Mouse (Mus musculus): Measurements from ENCODE around the gene Ifngr2. TPM values are rescaled to one million over a fixed set of nuclear protein-coding genes. Genes with fewer than 3 reads are reported as not detected.

The Ifngr2 gene
- 65.3 and 68.4 TPM in 2 replicates for polyA plus RNA-seq (2014; fragmentation: Nextera tagmentation; extraction: Ambion mirVana)

DNA sequence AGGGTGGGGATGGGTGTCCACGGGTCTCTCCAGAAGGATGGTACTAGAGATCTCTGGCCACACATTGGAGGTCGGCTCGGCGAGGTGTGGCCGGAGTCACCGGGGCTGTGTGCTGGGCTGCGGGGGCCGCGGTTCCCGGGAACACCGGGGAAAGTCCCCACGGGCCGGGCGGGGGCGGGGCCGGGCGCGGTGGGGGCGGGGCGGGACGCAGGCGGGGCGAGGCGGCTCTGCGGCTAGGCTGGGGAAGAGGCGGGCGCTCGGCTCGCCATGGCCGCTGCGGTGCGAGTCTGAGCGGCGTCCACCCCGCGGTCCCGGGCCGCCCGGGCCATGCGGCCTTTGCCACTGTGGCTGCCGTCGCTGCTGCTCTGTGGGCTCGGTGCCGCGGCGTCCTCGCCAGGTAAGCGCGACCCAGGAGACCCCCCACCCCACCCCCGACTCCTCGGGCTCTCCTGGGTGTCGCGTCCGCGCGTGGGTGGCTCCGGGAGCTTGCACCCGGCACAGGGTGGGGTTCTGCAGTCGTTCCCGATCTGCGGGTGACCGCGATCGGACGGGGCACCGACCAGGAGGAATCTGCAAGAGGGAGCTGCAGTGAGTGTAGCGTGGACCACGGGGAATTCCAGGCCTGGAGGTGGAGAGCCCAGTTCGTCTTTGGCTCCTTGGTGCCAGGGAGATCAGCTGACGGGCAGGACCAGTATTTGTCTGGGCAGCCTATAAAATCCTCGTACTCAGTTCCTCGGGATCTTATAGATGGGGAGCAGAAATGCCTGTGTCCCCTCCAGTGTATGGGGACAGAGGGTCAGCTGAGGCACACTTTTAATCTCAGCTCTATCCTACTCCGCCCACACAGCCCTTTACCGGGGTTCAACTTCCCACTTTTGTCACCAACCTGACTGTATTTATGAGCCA is at the start of gene Ifngr2:
Ifngr2 (plus strand) TSS at position 237 of the 906 bp plus-strand sequence.
- DNase-seq (ENCODE audit: low spot score) (peak; percentile 86), ATAC-seq (replicated peaks; ENCODE audit: low FRiP score, low TSS enrichment, low read depth) (peak; percentile 79)
- H3K9ac ChIP-seq (ENCODE audit: low read length), result peak within 1 kb of the TSS; percentile 93
- H3K4me1 ChIP-seq (replicated peaks; ENCODE audit: control insufficient read depth, insufficient read depth, low read length), result peaks cover 22% of the 10 kb centered on the region
- under 1% methylated on average over 62 of the region's 74 CpGs for WGBS
- no peaks in the 10 kb centered on the region for H3K9me3 ChIP-seq (ENCODE audit: control insufficient read depth, low read length)
- peak within 1 kb of the TSS; percentile 82 for H3K4me2 ChIP-seq (ENCODE audit: low read length)
- no peaks in the 10 kb centered on the region for H3K27me3 ChIP-seq (replicated peaks; ENCODE audit: control insufficient read depth, insufficient read depth, low read length)
- peak within 1 kb of the TSS; percentile 38; the same call in 1 of the 2 replicates for H3K27ac ChIP-seq (ENCODE audit: low read depth)
- H3K4me3 ChIP-seq (ENCODE audit: low read depth, low read length), result peak within 1 kb of the TSS; percentile 95
- no peaks in the 10 kb centered on the region for H3K36me3 ChIP-seq (ENCODE audit: control insufficient read depth, insufficient read depth, low read length)

DNA sequence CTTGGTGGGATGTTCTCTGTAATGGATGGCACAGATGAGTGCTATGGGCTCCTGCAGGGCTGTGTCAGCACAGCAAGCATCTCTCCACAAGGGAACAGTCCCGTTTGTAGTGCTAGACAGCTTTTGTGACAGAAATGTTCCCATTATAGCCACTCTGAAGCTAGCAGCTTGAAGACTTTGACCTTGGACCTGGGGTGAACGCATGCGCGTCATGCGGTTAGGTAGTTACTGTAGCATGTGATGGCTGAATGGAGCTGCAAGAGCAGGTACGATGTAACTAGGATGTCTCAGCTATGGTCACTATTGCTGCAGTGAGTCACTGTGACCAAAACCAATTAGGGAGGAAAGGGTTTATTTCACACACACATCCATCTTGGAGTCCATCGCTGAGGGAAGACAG is 48.8 kb upstream of the Ifngr2 start:
- H3K27ac ChIP-seq (ENCODE audit: low read depth), result no peak overlapping the region
- H3K4me2 ChIP-seq (ENCODE audit: low read length), result no peak overlapping the region
- H3K4me3 ChIP-seq (ENCODE audit: low read depth, low read length), result no peak overlapping the region
- ATAC-seq (replicated peaks; ENCODE audit: low FRiP score, low TSS enrichment, low read depth) (no peak), DNase-seq (ENCODE audit: low spot score) (no peak)
- H3K27me3 ChIP-seq (replicated peaks; ENCODE audit: control insufficient read depth, insufficient read depth, low read length), result no peaks in the 10 kb centered on the region
- H3K9me3 ChIP-seq (ENCODE audit: control insufficient read depth, low read length), result no peaks in the 10 kb centered on the region
- peaks cover 88% of the 10 kb centered on the region for H3K36me3 ChIP-seq (ENCODE audit: control insufficient read depth, insufficient read depth, low read length)
- no peak overlapping the region for H3K9ac ChIP-seq (ENCODE audit: low read length)
- no peaks in the 10 kb centered on the region for H3K4me1 ChIP-seq (replicated peaks; ENCODE audit: control insufficient read depth, insufficient read depth, low read length)
- WGBS, result 94% methylated on average over 7 of the region's 7 CpGs

DNA sequence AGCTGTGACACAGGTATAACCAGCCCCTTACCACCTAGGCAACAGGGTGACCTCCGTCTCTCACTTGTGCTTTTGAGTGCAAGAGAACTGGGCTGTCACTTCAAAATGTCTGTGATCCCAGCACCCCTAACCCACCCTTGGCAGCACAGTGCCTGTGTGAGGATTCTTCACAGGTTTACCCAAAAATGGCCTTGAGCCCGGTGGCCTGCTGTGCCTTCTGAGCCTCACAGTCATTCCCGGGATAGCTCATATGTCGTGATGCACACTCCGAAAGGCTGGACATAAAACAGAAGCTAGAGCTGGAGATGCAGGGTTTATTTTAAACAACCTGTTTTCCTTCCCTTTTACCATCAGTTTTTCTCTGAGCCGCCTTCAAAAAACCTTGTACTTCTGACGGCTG is 42.2 kb upstream of the Ifngr2 start:
- Histone ChIP-seq H3K36me3 (ENCODE audit: control insufficient read depth, insufficient read depth, low read length) (peaks cover 71% of the 10 kb centered on the region), H3K27me3 (replicated peaks; ENCODE audit: control insufficient read depth, insufficient read depth, low read length) (no peaks in the 10 kb centered on the region), H3K4me1 (replicated peaks; ENCODE audit: control insufficient read depth, insufficient read depth, low read length) (no peaks in the 10 kb centered on the region), H3K4me3 (ENCODE audit: low read depth, low read length) (no peak overlapping the region), H3K4me2 (ENCODE audit: low read length) (no peak overlapping the region), H3K9me3 (ENCODE audit: control insufficient read depth, low read length) (no peaks in the 10 kb centered on the region), H3K9ac (ENCODE audit: low read length) (no peak overlapping the region), H3K27ac (ENCODE audit: low read depth) (no peak overlapping the region)
- WGBS, result 82% methylated on average over 7 of the region's 7 CpGs
- ATAC-seq (replicated peaks; ENCODE audit: low FRiP score, low TSS enrichment, low read depth) (no peak), DNase-seq (ENCODE audit: low spot score) (no peak)

DNA sequence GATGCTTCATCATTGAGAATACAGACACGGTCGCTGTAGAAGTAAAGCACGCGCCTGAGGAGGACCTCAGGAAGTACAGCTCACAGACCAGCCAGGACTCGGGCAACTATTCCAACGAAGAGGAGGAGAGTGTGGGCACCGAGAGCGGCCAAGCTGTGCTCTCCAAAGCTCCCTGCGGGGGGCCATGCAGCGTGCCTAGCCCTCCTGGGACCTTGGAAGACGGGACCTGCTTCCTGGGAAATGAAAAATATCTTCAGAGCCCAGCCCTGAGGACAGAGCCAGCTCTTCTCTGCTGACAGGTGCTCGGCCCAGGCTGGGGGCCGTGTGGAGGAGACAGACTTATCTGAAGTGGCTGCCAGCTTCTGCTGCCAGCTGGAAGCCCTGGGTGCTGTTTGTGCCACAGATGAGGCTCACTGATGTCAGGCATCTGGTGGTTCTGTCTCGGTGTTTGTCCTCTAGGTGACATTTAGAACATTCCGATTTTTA is 41.7 kb upstream of the Ifngr2 start:
- no peak overlapping the region for H3K9ac ChIP-seq (ENCODE audit: low read length)
- ATAC-seq (replicated peaks; ENCODE audit: low FRiP score, low TSS enrichment, low read depth) (no peak), DNase-seq (ENCODE audit: low spot score) (no peak)
- H3K4me3 ChIP-seq (ENCODE audit: low read depth, low read length), result no peak overlapping the region
- H3K36me3 ChIP-seq (ENCODE audit: control insufficient read depth, insufficient read depth, low read length), result peaks cover 69% of the 10 kb centered on the region
- WGBS, result 89% methylated on average over 15 of the region's 15 CpGs
- no peaks in the 10 kb centered on the region for H3K4me1 ChIP-seq (replicated peaks; ENCODE audit: control insufficient read depth, insufficient read depth, low read length)
- H3K27me3 ChIP-seq (replicated peaks; ENCODE audit: control insufficient read depth, insufficient read depth, low read length), result no peaks in the 10 kb centered on the region
- no peak overlapping the region for H3K27ac ChIP-seq (ENCODE audit: low read depth)
- no peaks in the 10 kb centered on the region for H3K9me3 ChIP-seq (ENCODE audit: control insufficient read depth, low read length)
- H3K4me2 ChIP-seq (ENCODE audit: low read length), result no peak overlapping the region

DNA sequence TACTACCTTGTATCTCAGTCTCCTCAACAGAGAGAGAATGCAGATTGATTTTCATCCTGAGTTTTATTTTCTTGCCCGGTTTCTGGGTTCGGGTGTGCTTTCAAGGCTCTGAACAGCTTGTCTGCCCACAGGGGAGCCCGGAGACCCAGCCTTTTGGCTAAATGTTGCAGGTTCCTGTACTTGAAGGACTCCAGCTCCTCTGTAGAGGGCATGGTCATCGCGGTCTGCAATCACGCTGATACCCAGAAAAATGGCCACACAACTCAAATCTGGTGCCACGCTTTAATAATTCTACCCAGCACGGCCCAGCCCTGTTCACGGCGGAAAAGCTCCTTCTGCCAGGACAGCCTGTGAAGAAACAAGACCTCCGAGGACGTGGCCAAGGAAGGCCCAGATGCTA is 40.5 kb upstream of the Ifngr2 start:
- Histone ChIP-seq H3K4me1 (replicated peaks; ENCODE audit: control insufficient read depth, insufficient read depth, low read length) (no peaks in the 10 kb centered on the region), H3K36me3 (ENCODE audit: control insufficient read depth, insufficient read depth, low read length) (peaks cover 57% of the 10 kb centered on the region), H3K4me3 (ENCODE audit: low read depth, low read length) (no peak overlapping the region), H3K9me3 (ENCODE audit: control insufficient read depth, low read length) (no peaks in the 10 kb centered on the region), H3K27me3 (replicated peaks; ENCODE audit: control insufficient read depth, insufficient read depth, low read length) (no peaks in the 10 kb centered on the region), H3K27ac (ENCODE audit: low read depth) (no peak overlapping the region), H3K4me2 (ENCODE audit: low read length) (no peak overlapping the region), H3K9ac (ENCODE audit: low read length) (no peak overlapping the region)
- 94% methylated on average over 12 of the region's 12 CpGs for WGBS
- ATAC-seq (replicated peaks; ENCODE audit: low FRiP score, low TSS enrichment, low read depth) (no peak), DNase-seq (ENCODE audit: low spot score) (no peak)

DNA sequence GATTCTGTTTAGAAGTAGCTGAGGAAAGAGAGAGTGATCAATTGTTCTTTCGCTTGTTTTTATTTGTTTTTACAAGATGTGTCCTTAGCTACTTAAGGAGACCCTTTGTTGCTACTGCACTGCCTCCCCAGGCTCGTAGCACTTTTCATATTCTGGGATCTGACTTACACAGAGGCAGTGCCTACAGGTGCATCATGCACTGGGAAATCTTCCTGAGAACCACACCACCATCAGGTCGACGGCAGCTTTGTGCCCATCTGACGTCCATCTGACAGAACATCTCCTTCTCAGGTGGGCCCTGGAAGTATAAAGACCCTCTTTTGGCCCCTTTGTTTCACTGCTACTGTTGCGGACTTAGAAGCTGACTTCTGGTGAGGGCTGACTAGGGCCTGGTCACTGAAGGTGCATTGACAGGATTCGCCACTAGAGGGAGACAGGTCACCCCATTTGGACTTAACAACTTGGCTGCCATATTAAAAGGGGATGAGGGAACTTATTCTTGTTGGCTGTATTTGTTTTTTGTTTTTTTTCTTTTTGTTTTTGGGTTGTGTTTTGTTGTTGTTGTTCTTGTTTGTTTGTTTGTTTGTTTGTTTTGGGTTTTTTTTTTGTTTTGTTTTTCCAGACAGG is 34.6 kb upstream of the Ifngr2 start:
- no peaks in the 10 kb centered on the region for H3K4me1 ChIP-seq (replicated peaks; ENCODE audit: control insufficient read depth, insufficient read depth, low read length)
- DNase-seq (ENCODE audit: low spot score) (peak; percentile 94), ATAC-seq (replicated peaks; ENCODE audit: low FRiP score, low TSS enrichment, low read depth) (peak; percentile 65; the same call in 1 of the 2 replicates)
- peaks cover 5% of the 10 kb centered on the region for H3K36me3 ChIP-seq (ENCODE audit: control insufficient read depth, insufficient read depth, low read length)
- no peak overlapping the region for H3K27ac ChIP-seq (ENCODE audit: low read depth)
- H3K9ac ChIP-seq (ENCODE audit: low read length), result no peak overlapping the region
- no peak overlapping the region for H3K4me2 ChIP-seq (ENCODE audit: low read length)
- no peaks in the 10 kb centered on the region for H3K27me3 ChIP-seq (replicated peaks; ENCODE audit: control insufficient read depth, insufficient read depth, low read length)
- no peaks in the 10 kb centered on the region for H3K9me3 ChIP-seq (ENCODE audit: control insufficient read depth, low read length)
- H3K4me3 ChIP-seq (ENCODE audit: low read depth, low read length), result no peak overlapping the region
- WGBS, result 31% methylated on average over 7 of the region's 7 CpGs

DNA sequence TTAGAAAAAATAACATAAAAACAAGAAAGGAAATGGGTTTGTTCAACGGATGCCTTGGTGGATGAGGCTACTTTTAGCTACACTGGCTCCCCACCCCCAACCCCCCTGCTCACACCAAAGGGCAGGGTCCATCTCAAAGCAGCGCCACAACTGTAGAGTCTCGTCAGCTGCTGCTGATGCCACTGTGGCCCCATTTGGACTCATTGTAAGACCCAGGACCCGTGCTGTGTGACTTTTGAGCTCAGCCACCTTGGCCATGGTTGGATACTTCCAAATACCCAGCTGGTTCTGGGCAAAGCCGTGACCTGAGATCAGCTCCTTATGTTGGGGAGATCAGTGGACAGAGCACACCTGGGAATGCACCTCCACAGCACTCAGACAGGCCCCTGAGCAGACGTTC is 33.8 kb upstream of the Ifngr2 start:
- H3K4me2 ChIP-seq (ENCODE audit: low read length), result no peak overlapping the region
- H3K4me1 ChIP-seq (replicated peaks; ENCODE audit: control insufficient read depth, insufficient read depth, low read length), result no peaks in the 10 kb centered on the region
- H3K9ac ChIP-seq (ENCODE audit: low read length), result no peak overlapping the region
- H3K27ac ChIP-seq (ENCODE audit: low read depth), result no peak overlapping the region
- H3K36me3 ChIP-seq (ENCODE audit: control insufficient read depth, insufficient read depth, low read length), result no peaks in the 10 kb centered on the region; the same call in 1 of the 2 replicates
- no peak for DNase-seq (ENCODE audit: low spot score)
- WGBS, result 95% methylated on average over 6 of the region's 6 CpGs
- H3K4me3 ChIP-seq (ENCODE audit: low read depth, low read length), result no peak overlapping the region
- H3K27me3 ChIP-seq (replicated peaks; ENCODE audit: control insufficient read depth, insufficient read depth, low read length), result no peaks in the 10 kb centered on the region
- H3K9me3 ChIP-seq (ENCODE audit: control insufficient read depth, low read length), result no peaks in the 10 kb centered on the region
- no peak; the same call in 1 of the 2 replicates for ATAC-seq (replicated peaks; ENCODE audit: low FRiP score, low TSS enrichment, low read depth)

DNA sequence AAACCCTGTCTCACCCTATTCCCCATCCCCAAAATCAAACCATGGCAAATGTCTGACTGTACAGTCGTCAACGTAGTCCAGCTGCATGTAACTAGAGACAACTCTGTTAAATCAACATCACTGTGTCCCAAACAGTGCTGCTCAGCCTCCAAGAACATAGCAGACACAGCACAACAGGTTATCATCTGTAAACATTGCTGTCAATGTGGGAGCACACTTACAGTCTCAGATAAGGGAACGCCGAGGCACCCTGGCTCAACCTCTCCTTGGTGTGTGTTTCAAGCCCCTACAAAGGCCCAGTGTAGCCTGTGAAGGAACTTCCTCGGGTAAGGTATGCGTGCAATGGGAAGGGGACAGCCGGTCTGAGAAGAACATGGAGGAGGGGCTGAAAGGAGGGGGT is 29.9 kb upstream of the Ifngr2 start:
- DNase-seq (ENCODE audit: low spot score) (no peak), ATAC-seq (replicated peaks; ENCODE audit: low FRiP score, low TSS enrichment, low read depth) (no peak)
- H3K27me3 ChIP-seq (replicated peaks; ENCODE audit: control insufficient read depth, insufficient read depth, low read length), result no peaks in the 10 kb centered on the region
- no peak overlapping the region for H3K4me3 ChIP-seq (ENCODE audit: low read depth, low read length)
- no peaks in the 10 kb centered on the region for H3K36me3 ChIP-seq (ENCODE audit: control insufficient read depth, insufficient read depth, low read length)
- no peaks in the 10 kb centered on the region for H3K4me1 ChIP-seq (replicated peaks; ENCODE audit: control insufficient read depth, insufficient read depth, low read length)
- no peak overlapping the region for H3K9ac ChIP-seq (ENCODE audit: low read length)
- WGBS, result 73% methylated on average over 7 of the region's 7 CpGs
- no peaks in the 10 kb centered on the region for H3K9me3 ChIP-seq (ENCODE audit: control insufficient read depth, low read length)
- no peak overlapping the region for H3K4me2 ChIP-seq (ENCODE audit: low read length)
- H3K27ac ChIP-seq (ENCODE audit: low read depth), result no peak overlapping the region
